Mouse (Mus musculus) stomach, postnatal 0 days (tissue): ENCODE measurements around the gene Vps11.

ENCODE experiments used
- CTCF ChIP-seq: IDR thresholded peaks from 2 replicates; pipeline ENCODE4 v1.5.1; 2016; ENCODE audit warnings: antibody characterized with exemption, low read depth, mild to moderate bottlenecking, moderate library complexity
- EP300 ChIP-seq: optimal IDR thresholded peaks from 2 replicates; pipeline ENCODE3; 2016; ENCODE audit warnings: antibody characterized with exemption

GRCm38 (mm10) chr9:44373386-44373785 is 11.9 kb upstream of the Vps11 start:
- no peak for TF ChIP-seq EP300
- no peak for TF ChIP-seq CTCF
